Mouse (Mus musculus) CD4-positive naive resting alpha-beta T cell, adult 76 days (primary cell): ENCODE measurements around the gene Glt1d1. TPM values are rescaled to one million over a fixed set of nuclear protein-coding genes. Genes with fewer than 3 reads are reported as not detected.

Source experiments
- total RNA-seq: library from RNA; stranded (reverse); gene quantifications from one replicate; pipeline ENCODE4 v1.2.4, GENCODE M21; 2023

The Glt1d1 gene
- not detected for total RNA-seq

DNA sequence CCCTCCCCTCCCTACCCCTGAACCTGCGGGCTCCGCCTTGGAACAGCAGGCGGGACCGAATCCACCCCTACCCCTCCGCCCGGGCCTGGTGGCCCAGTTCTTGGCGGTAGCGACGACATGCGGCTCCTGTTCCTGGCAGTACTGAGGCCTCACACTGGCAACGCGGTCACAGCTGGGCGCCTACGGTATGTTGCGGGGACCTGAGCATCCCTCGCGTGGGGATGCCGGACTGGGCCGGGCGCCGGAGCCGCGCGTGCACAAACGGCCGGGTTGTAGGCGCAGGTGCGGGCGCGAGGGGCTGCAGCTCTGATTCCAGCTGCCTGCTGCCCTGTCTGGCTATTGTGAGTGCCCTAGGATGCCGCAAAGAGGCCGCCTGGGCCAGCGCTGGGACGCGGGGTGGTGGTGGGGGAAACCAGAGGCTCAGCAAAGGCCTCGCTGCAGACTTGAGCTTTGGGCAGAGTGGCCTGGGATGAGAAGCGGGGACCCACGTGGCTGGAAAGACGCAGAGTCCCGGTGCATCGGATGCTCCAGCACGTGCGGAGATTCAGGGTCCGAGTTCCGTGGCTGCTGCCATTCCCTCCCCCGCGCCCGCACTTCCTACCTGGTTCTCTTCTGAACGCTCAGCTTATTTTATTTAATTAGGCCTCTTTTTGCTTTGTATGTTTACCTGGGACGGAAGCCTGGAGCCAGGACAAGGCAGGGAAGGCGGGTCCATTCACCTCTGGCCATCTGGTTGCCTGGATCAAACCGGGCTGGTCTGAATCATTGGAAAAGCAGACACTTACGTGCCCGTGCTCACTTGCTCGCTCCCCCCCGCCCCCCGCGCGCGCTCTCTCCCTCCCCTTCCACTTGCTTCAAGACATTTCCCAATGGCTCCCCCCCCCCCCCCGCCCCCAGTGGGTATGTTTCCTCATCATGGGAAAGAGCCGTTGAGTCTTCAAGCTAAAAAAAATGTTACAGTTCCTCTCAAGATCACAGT is at the start of gene Glt1d1, which contains the start of gene Slc15a4:
TSS of gene Glt1d1 (plus strand) at position 96 of the 979 bp plus-strand sequence.
TSS of gene Slc15a4 (minus strand) at position 731 of the 979 bp plus-strand sequence.

Other genes starting within 250 kb of the Glt1d1 start
- 42.4 TPM for gene Slc15a4, start 635 bp downstream of the Glt1d1 start, total RNA-seq